Mouse (Mus musculus) embryonic fibroblast, embryonic 13.5 days (primary cell): Measurements from ENCODE around the gene Dnah8.

Experiments used
- CTCF ChIP-seq: IDR thresholded peaks from 2 replicates; pipeline ENCODE4 v1.5.1; 2011; ENCODE audit warnings: mild to moderate bottlenecking, control low read depth, low read length, moderate library complexity, borderline replicate concordance; ENCODE audit not compliant: insufficient read depth
- POLR2A ChIP-seq: IDR thresholded peaks from 2 replicates; pipeline ENCODE4 v1.6.1; 2011; ENCODE audit warnings: low read depth, mild to moderate bottlenecking, control low read depth, low read length, moderate library complexity

DNA sequence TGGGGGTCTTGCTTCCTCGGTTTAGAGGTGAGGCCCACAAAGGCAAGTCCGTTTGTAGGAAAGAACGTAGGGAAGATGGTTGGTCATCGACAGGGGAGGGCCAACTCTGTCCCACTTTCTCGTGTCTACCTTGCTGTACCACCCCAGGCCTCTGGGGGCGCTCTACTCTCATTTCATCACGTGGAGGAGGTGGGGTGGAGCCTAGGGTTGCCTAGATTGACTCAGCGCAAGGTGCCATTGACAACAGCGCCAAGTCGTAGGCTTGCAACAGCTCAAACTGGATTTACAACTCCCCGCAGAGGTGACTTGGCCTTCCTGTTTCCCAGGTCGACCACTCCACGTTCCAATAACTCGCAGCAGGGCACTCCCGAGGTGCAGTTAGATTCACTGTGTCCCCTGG, 250.1 kb downstream of the Dnah8 start:
- TF ChIP-seq CTCF (no peak), POLR2A (no peak)
